Mouse (Mus musculus): ENCODE results near the gene Gm12355.

DNA sequence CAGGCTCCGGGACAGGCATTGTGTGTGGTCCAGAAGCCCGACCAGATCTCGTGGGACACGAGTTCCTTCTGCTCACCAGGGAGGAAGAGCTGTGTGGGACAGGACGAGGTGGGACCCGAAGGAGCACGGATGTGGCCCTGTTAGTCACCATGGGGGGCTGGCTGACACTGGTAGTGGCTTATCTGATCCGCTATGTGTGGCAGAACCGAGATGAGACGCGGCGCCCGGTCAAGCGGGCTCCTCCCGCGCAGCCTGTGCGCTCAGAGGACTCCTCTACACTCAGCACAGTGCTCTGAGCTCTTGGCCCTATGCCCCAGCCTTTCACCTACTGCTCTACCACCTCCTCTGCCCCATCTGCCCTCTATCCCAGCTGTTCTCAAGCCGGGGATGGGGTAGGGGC, 26.2 kb downstream of the Gm12355 start:
- TF ChIP-seq CTCF (IDR thresholded peaks at IDR 0.05; ENCODE audit: low read depth, low read length) (no peak), TAL1 (conservative IDR thresholded peaks at IDR 0.05; ENCODE audit: low read depth, low read length) (no peak), POLR2AphosphoS5 (IDR thresholded peaks at IDR 0.05; ENCODE audit: insufficient replicate concordance, low read depth, low read length) (no peak), GATA1 (IDR thresholded peaks at IDR 0.05; ENCODE audit: borderline replicate concordance, low read length) (no peak)

Data from G1E (cell line).